Mouse (Mus musculus): ENCODE data around the gene Cnmd.

Gene Cnmd

GRCm38 (mm10) chr14:79662001-79662400, at the start of gene Cnmd:
Gene Cnmd (minus strand): TSS chr14:79662170.
- ATAC-seq (ENCODE audit: low TSS enrichment) = no peak

- no peak for ATAC-seq (ENCODE audit: low TSS enrichment)
Observed at GRCm38 (mm10) chr14:79711301-79711700, 49.3 kb upstream of the Cnmd start.

GRCm38 (mm10) chr14:79703523-79704172, 41.7 kb upstream of the Cnmd start:
- ATAC-seq (ENCODE audit: low TSS enrichment) = no peak

GRCm38 (mm10) chr14:79701606-79702005, 39.6 kb upstream of the Cnmd start:
- ATAC-seq (ENCODE audit: low TSS enrichment) = no peak

DNA sequence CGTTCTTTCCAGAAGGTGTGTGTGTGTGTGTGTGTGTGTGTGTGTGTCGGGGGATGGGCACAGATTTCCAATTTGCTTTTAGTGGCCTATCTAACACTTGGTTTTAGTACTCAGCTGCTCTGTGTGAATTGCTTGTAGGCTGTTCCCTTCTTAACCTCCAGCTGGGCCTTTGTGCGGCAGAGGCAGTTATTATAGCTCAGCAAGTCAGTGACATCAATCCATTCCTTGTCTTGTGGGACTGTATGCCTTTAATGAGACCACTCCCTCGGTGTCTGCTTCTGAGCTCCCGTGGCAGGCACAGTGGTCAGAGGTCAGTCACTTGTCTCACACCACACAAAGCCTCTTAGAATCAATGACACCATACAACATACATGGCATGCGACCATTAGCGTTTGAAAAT, 39.1 kb upstream of the Cnmd start:
- no peak for ATAC-seq (ENCODE audit: low TSS enrichment)

GRCm38 (mm10) chr14:79699381-79699780, 37.4 kb upstream of the Cnmd start:
- no peak for ATAC-seq (ENCODE audit: low TSS enrichment)

- ATAC-seq (ENCODE audit: low TSS enrichment) = no peak
Observed at GRCm38 (mm10) chr14:79690068-79690844, 28.3 kb upstream of the Cnmd start.

GRCm38 (mm10) chr14:79680652-79681051, 18.7 kb upstream of the Cnmd start:
- ATAC-seq (ENCODE audit: low TSS enrichment) = no peak

DNA sequence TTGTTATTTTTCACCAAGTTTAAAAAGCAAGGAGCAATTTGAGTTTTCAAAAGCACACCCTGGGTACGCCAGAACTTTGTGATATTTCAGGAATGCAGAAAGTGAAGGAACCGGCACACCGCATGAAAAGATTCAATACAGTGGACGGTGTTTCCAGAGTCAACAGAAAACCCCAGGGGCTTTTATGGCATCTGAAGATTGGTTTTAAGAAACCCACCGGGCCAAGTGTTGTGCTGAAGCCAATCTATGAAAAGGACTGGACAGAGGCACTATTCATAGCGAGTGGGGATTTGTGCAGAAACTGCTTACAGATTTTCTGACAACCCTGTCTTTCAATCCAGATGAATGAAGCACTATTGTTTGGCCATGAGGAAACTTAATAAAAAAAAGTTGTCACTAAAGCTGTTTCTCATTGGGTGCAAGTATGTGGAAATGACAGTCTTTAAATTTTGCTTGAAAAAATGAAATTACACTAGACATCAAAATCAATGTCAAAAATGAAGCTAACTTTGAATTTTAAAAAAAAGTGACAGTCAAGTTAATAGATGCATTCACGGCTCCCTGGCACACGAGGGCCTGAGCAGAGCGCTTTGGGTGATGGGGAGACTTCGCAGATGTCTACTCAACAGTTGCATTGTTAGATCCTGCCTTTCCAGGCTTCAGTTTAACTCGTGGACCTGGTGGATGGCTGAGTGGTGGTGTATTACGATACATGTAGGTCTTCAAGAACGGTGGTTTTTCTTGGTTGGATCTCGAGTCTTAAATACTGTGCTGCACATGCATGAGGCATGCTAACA, 16.1 kb upstream of the Cnmd start:
- peak; percentile 28; the same call in 1 of the 2 replicates for ATAC-seq (ENCODE audit: low TSS enrichment)

GRCm38 (mm10) chr14:79677108-79677753, 15.3 kb upstream of the Cnmd start:
- peak; percentile 69 for ATAC-seq (ENCODE audit: low TSS enrichment)

DNA sequence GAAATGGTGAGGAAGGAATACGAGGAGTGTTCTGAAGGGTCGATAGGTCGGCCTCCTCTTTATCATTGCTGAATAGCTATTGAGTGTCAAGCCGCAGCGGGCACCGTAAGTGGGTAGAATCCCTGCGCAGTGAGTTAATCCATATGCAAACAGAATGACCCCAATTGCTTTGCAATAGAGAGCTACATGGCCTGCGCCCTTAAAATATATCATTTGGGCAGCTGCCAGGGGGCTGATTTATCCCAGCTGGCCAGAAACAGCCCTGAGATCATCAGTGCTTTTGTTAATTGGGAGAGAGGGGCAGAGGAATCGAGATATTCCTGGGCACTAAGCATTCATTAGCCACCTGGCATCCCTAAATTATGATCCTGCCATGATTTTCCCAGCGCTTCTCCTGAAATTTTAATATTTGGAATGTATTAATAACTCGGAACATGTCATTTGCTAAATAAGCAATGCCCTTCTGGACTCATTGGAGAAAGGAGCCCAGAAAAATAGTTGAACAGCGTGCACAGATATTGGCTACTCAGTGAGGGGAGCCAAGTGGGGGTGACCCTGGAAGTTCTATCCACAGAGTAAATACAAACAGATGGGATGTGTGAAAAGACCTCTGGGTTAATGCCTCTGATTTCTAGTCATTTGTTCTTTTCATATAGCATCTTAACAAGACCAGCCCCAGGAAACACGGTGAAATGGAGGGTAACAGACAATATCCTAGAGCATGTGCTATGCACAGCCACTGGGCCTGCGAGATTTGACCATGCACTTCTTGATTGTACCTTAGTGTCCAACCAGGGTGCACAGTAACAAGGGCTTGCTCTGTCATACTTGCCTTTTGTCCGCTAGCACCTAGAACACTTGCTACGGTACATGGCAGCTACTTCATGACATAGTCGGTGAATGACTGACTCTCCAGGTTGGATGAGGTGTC, 11.4 kb upstream of the Cnmd start:
- no peak for ATAC-seq (ENCODE audit: low TSS enrichment)

DNA sequence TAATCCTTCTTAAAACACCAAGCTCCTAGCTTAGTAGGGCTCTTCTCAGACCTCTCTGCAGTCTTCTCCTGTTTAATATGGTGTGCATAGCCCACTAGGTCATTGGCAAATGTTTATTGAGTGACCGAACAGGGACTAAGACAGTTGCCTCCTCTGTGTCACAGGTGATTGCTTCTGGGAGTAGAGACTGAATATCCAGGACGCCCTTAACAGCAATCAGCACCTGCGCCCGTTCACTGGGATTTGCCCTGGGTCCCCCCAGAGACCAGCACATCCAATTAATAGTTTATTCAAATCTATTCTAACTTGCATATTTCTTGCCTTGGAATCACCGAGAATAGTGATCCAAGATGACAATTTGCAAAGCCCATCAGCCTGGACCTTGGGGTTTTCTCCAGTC, 10.6 kb upstream of the Cnmd start:
- no peak for ATAC-seq (ENCODE audit: low TSS enrichment)

GRCm38 (mm10) chr14:79671008-79671407, 9.0 kb upstream of the Cnmd start:
- ATAC-seq (ENCODE audit: low TSS enrichment) = no peak

DNA sequence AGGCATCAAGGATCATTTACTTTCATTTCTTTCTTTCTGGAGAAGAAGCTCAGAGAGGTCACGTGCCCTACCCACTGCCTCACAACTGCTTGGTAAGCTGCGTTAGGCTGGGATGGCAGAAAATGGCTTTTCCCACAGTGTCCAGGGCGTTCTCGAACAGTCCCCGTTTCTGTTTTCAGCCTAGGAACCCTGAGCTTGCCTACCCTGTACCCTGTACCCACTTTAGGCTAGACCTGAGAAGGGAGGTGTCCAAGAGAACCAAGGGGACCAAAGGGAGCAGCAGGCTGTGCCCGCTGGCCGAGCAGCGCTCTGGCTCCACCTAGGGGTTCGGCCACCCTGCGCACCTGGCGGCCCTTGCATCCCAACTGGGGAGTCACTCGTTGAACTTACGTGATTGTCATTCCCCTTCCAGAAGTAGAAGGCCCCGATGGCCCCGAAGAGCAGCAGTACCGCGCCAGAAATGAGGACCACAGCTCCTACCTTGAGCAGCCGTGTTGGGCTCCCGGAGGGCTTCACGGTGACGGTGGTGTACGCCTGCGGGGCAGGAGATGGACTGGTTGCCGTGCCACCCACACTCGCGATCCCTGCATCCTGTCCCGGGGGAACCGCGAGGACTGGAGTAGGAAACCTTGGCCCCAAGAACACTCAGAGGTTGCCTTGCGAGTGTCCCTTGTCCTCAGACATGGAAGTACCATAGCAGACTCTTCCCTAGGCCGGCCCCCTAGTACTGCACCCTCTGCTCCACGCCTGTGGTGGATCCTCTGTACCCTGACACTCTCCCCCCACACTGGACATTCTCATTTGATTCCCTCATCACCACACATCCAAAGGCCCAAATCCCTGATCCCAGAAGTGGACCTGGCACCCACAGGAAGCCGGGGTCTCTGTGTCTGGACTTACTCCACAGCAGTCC, 709 bp downstream of the Cnmd start:
- peak; percentile 56 for ATAC-seq (ENCODE audit: low TSS enrichment)

DNA sequence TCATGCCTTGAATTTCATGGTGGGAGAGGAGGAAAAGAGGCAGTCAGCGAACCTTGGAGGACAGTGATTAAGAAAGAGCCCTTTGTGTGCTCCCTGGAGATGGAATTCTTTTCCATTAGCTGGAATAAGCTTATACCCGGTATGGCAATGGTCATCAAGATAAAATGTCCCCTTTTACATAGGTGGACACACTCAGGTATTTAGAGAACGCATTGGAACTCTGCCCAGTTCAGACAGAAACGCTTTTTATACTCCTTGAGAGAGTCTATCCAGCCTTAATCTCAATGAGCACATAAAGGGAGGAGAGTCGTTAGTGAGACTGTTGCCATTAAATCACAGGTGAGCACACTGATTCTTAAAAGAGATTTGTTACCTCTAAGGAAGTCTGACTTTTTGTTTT, 1.5 kb downstream of the Cnmd start:
- ATAC-seq (ENCODE audit: low TSS enrichment) = no peak

DNA sequence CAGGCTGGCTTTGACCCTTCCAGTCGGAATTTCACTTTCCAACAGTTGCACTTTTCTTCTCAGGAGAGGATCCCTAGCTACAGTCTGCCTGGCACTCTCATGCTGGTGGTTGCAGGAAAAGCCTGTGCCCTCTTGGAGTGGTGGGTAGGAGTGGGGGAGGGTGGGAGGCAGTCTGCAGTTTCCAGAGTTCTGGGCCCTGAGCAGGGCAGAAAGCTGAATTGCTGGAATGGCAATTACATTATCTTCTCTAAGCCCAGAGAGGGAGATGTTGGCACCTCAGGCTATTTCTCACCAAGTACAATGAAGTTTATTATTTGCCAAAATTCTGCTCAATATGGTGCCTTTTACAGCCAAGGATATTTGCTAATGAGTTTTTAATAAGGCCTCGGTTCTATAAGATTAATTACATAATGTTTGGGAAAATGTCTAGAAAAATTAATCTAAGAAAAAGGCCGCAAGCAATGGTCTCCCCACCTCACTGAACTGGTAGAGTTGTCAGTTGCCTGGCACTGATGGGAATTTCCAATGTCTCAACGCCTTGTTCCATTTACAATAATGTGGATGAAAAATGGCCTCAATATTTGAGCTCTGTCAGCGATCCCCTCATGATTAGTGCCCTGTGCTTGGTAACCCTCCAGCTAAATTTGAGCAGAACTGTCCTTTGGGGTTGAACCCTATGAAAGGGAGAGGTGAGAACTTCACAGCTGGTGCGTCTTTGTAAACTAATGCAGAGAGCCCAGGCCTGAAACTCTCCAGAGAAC, 3.0 kb downstream of the Cnmd start:
- ATAC-seq (ENCODE audit: low TSS enrichment) = no peak; the same call in 1 of the 2 replicates

- ATAC-seq (ENCODE audit: low TSS enrichment) = peak; percentile 84
Observed at GRCm38 (mm10) chr14:79658286-79658685, 3.7 kb downstream of the Cnmd start.

DNA sequence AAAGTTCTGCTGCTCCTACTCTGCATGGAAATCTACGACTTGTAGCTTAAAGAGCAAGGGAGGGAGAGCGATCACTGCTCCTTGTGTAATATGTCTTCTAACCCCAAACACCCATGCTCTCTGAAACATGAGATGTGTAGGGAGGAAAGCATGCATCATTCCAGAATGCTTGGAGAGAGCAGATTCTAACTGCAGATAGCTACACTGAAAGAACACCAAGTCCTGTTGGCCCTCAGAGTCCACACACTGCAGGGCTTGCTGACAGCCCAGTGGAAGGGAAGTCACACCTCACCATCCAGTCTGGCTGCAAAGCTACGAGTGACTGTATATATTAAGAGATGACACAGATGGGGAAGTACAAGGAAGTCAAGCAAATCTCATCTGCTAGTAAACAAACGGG, 9.3 kb downstream of the Cnmd start:
- peak; percentile 67 for ATAC-seq (ENCODE audit: low TSS enrichment)

DNA sequence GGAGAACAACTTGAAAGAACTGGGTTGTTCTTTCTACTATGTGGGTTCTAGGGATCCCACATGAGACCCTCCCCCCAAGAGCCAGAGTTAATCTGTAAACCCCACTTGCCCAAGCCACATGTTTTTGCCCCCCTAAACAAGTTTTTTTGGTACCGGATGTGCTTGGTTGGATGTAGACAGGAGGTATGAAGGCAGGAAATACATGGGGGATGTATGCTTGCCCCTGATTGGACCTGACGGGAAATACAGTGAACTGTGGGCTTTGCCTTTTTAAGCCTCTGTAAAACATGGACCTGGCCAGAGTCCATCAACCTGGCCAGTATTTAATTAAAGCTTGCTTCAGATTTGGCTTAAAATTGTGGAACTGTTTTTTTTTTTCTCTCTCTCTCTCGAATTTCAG, 12.3 kb downstream of the Cnmd start:
- ATAC-seq (ENCODE audit: low TSS enrichment) = no peak

Data from frontal cortex, adult (tissue).